Mouse (Mus musculus) MEL (cell line): ENCODE measurements around the gene Aen. TPM values are rescaled to one million over a fixed set of nuclear protein-coding genes. Genes with fewer than 3 reads are reported as not detected.

ENCODE experiments used
- DNase-seq: peaks from one replicate; pipeline ENCODE4 v3.0.0; 2011; ENCODE audit warnings: low read depth, low spot score
- H3K27ac ChIP-seq: 2 replicates; pipeline ENCODE4 v1.5.1; 2012; ENCODE audit warnings: low read depth, mild to moderate bottlenecking, control low read depth, low read length, moderate library complexity; ENCODE audit not compliant: control insufficient read depth
- H3K27me3 ChIP-seq, 2 experiments: fragments of 150-350 bp in 1 of 2; sonication (generic) in 1 of 2; 2 replicates each; pipeline ENCODE4 v1.6.1; 2012; ENCODE audit warnings: low read length in 2 of 2, mild to moderate bottlenecking in 2 of 2, improper control_type of control experiment in 1 of 2, moderate library complexity in 1 of 2; ENCODE audit not compliant: insufficient read depth in 2 of 2, control insufficient read depth in 1 of 2
- H3K36me3 ChIP-seq, 2 experiments: 2 replicates each; pipeline ENCODE4 v1.6.1; 2012 to 2014; ENCODE audit warnings: low read length in 2 of 2, improper control_type of control experiment in 1 of 2, inconsistent platforms in 1 of 2, mild to moderate bottlenecking in 1 of 2; ENCODE audit not compliant: insufficient read depth in 2 of 2, control insufficient read depth in 1 of 2
- H3K4me1 ChIP-seq, 2 experiments: fragments of 150-350 bp in 1 of 2; sonication (generic) in 1 of 2; 2 replicates each; pipeline ENCODE4 v1.6.1; 2012; ENCODE audit warnings: low read length in 2 of 2, improper control_type of control experiment in 1 of 2, mild to moderate bottlenecking in 1 of 2; ENCODE audit not compliant: insufficient read depth in 2 of 2, control insufficient read depth in 1 of 2
- H3K4me3 ChIP-seq, 2 experiments: fragments of 150-350 bp in 1 of 2; sonication (generic) in 1 of 2; 2 replicates each; pipeline ENCODE4 v1.5.1; 2012; ENCODE audit warnings: low read depth in 2 of 2, low read length in 2 of 2, mild to moderate bottlenecking in 2 of 2, moderate library complexity in 2 of 2, control low read depth in 1 of 2, improper control_type of control experiment in 1 of 2; ENCODE audit not compliant: control insufficient read depth in 1 of 2, insufficient read depth in 1 of 2
- H3K79me2 ChIP-seq: 2 replicates; pipeline ENCODE4 v1.6.1; 2012; ENCODE audit warnings: mild to moderate bottlenecking, low read length, moderate library complexity; ENCODE audit not compliant: control insufficient read depth, poor library complexity, insufficient read depth
- H3K9ac ChIP-seq: 2 replicates; pipeline ENCODE4 v1.6.1; 2012; ENCODE audit warnings: low read depth, mild to moderate bottlenecking, control low read depth, low read length, moderate library complexity; ENCODE audit not compliant: control insufficient read depth, poor library complexity, severe bottlenecking
- H3K9me3 ChIP-seq: fragments of 150-350 bp; sonication (generic); replicated peaks from 2 replicates; pipeline ENCODE4 v1.6.1; 2012; ENCODE audit warnings: mild to moderate bottlenecking, low read length, improper control_type of control experiment, moderate library complexity; ENCODE audit not compliant: insufficient read depth
- CHD1 ChIP-seq: IDR thresholded peaks from 2 replicates; pipeline ENCODE4 v1.6.1; 2012; ENCODE audit warnings: low read depth, mild to moderate bottlenecking, inconsistent platforms, low read length, improper control_type of control experiment
- CHD2 ChIP-seq: IDR thresholded peaks from 2 replicates; pipeline ENCODE4 v1.6.1; 2011; ENCODE audit warnings: low read length, improper control_type of control experiment
- ELF1 ChIP-seq: IDR thresholded peaks from 2 replicates; pipeline ENCODE4 v1.6.1; 2014; ENCODE audit warnings: low read depth, mild to moderate bottlenecking, inconsistent platforms, low read length, improper control_type of control experiment, moderate library complexity
- EP300 ChIP-seq, 2 experiments: IDR thresholded peaks; 2 replicates each; pipeline ENCODE4 v1.6.1; 2011; ENCODE audit warnings: improper control_type of control experiment in 2 of 2, low read length in 2 of 2, low read depth in 1 of 2, mild to moderate bottlenecking in 1 of 2
- GATA1 ChIP-seq: IDR thresholded peaks from 2 replicates; pipeline ENCODE4 v1.6.1; 2011; ENCODE audit warnings: low read depth, low read length, improper control_type of control experiment
- MAFK ChIP-seq: IDR thresholded peaks from 2 replicates; pipeline ENCODE4 v1.6.1; 2011; ENCODE audit warnings: low read depth, mild to moderate bottlenecking, low read length, improper control_type of control experiment, borderline replicate concordance
- MAX ChIP-seq: IDR thresholded peaks from 2 replicates; pipeline ENCODE4 v1.6.1; 2011; ENCODE audit warnings: low read length, improper control_type of control experiment
- MXI1 ChIP-seq: IDR thresholded peaks from 2 replicates; pipeline ENCODE4 v1.6.1; 2011; ENCODE audit warnings: mild to moderate bottlenecking, low read depth, low read length, improper control_type of control experiment
- MYC ChIP-seq: IDR thresholded peaks from 2 replicates; pipeline ENCODE4 v1.6.1; 2011; ENCODE audit warnings: low read depth, mild to moderate bottlenecking, low read length, improper control_type of control experiment, moderate library complexity
- NRF1 ChIP-seq: IDR thresholded peaks from 2 replicates; pipeline ENCODE4 v1.6.1; 2014; ENCODE audit warnings: low read depth, mild to moderate bottlenecking, inconsistent platforms, low read length, improper control_type of control experiment, moderate library complexity; ENCODE audit not compliant: poor library complexity, insufficient read depth, severe bottlenecking
- RCOR1 ChIP-seq: IDR thresholded peaks from 2 replicates; pipeline ENCODE4 v1.6.1; 2012; ENCODE audit warnings: low read depth, mild to moderate bottlenecking, inconsistent platforms, low read length, improper control_type of control experiment
- SMC3 ChIP-seq: IDR thresholded peaks from 2 replicates; pipeline ENCODE4 v1.6.1; 2011; ENCODE audit warnings: low read depth, low read length, improper control_type of control experiment
- TAL1 ChIP-seq: IDR thresholded peaks from 2 replicates; pipeline ENCODE4 v1.6.1; 2012; ENCODE audit warnings: mild to moderate bottlenecking, inconsistent platforms, low read length, moderate library complexity, mixed read lengths
- TBP ChIP-seq: IDR thresholded peaks from 2 replicates; pipeline ENCODE4 v1.8.0; 2011; ENCODE audit warnings: low read depth, low read length, improper control_type of control experiment
- TCF12 ChIP-seq: IDR thresholded peaks from 2 replicates; pipeline ENCODE4 v1.6.1; 2014; ENCODE audit warnings: low read depth, mild to moderate bottlenecking, inconsistent platforms, low read length, improper control_type of control experiment, moderate library complexity
- USF1 ChIP-seq: IDR thresholded peaks from 2 replicates; pipeline ENCODE4 v1.6.1; 2014; ENCODE audit warnings: low read depth, mild to moderate bottlenecking, inconsistent platforms, low read length, improper control_type of control experiment, moderate library complexity
- USF2 ChIP-seq, 2 experiments: IDR thresholded peaks; 2 replicates each; pipeline ENCODE4 v1.6.1; 2011 to 2012; ENCODE audit warnings: improper control_type of control experiment in 2 of 2, low read length in 2 of 2, borderline replicate concordance in 1 of 2, inconsistent platforms in 1 of 2, low read depth in 1 of 2, mild to moderate bottlenecking in 1 of 2; ENCODE audit not compliant: insufficient read depth in 1 of 2
- polyA plus RNA-seq, 2 experiments: library from polyadenylated mRNA; stranded (reverse) in 1 of 2; unstranded in 1 of 2; fragments of >175 nt in 1 of 2; fragments of >200 nt in 1 of 2; gene quantifications; 2 replicates each; pipeline versions ENCODE4 v1.2.1 to v1.2.4; 2012; ENCODE audit warnings: low replicate concordance in 2 of 2, low read depth in 1 of 2; ENCODE audit not compliant: insufficient read length in 2 of 2, insufficient read depth in 1 of 2, missing spikeins in 1 of 2
- total RNA-seq: library from RNA; depleted of rRNA; stranded (reverse); fragments of 300-350 nt; gene quantifications from 2 replicates; pipeline ENCODE4 v1.2.3, GENCODE M21; 2012

Aen gene
- total and polyA plus RNA-seq, 3 experiments = 95.9 to 97.7 TPM; not detected in 1

DNA sequence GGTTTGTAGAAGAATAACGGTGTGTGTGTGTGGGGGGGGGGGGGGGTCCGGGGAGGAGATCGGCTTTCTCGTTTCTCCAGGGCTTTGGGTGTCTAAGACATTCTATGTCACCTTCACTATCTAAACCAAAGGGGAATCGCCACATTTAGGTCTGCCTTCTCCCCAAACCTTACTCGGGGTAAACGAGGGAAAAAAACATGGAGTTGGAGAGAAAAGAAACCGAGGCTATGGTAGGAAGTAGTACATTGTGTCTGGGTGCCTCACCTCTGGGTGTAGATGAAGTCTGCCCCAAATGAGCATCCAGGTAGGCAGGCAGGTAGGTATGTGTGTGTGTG lies 12.0 kb upstream of the Aen start:
- DNase-seq = no peak
- Histone ChIP-seq H3K36me3 (no peaks in the 10 kb centered on the region), H3K4me3 (no peak overlapping the region), H3K79me2 (no peaks in the 10 kb centered on the region), H3K27ac (no peak overlapping the region), H3K9ac (no peak overlapping the region), H3K9me3 (no peaks in the 10 kb centered on the region), H3K27me3 (peaks cover 3 to 6% of the 10 kb centered on the region in 2 experiments; a peak in 3 of 4 replicates), H3K4me1 (no peaks in the 10 kb centered on the region)
- no peak for TF ChIP-seq ELF1
- TF ChIP-seq CHD2 = no peak
- no peak for TF ChIP-seq GATA1
- TF ChIP-seq USF1 = no peak
- TF ChIP-seq RCOR1 = no peak
- no peak for TF ChIP-seq NRF1
- no peak for TF ChIP-seq TAL1
- no peak for TF ChIP-seq EP300 (IDR thresholded peaks at IDR 0.05; ENCODE audit: low read depth in 1 of 2, low read length in 2 of 2)
- no peak for TF ChIP-seq MXI1
- no peak for TF ChIP-seq MAFK
- TF ChIP-seq CHD1 = no peak

DNA sequence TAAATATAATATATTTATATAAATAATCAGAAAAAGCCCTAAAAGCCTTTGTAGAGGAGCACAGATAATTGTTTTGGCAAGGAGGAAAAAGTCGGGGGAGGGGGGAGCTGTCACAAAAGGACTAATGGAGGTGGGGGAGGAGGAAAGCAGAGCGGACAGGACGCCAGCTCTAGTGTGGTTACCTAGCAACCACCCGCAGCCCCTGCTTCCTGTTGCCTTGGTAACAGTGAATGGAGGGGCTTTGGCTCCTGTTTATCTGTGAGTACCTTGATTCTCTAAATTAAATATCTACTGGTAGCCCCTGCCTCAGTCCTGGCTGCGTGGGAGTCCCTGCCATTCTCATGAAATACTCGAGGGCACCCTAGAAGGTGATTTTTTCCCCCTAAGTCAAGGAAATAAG lies 11.5 kb upstream of the Aen start:
- Histone ChIP-seq H3K9ac (no peak overlapping the region), H3K27ac (no peak overlapping the region), H3K79me2 (no peaks in the 10 kb centered on the region), H3K27me3 (peaks cover 3 to 6% of the 10 kb centered on the region in 2 experiments; a peak in 3 of 4 replicates), H3K9me3 (no peaks in the 10 kb centered on the region), H3K36me3 (no peaks in the 10 kb centered on the region), H3K4me3 (no peak overlapping the region), H3K4me1 (no peaks in the 10 kb centered on the region)
- TF ChIP-seq USF2 (IDR thresholded peaks at IDR 0.05; ENCODE audit: borderline replicate concordance in 1 of 2, insufficient read depth in 1 of 2, low read depth in 1 of 2, low read length in 2 of 2) (no peak), SMC3 (no peak), MYC (no peak), MAFK (no peak), MAX (no peak), TCF12 (no peak)
- no peak for DNase-seq

DNA sequence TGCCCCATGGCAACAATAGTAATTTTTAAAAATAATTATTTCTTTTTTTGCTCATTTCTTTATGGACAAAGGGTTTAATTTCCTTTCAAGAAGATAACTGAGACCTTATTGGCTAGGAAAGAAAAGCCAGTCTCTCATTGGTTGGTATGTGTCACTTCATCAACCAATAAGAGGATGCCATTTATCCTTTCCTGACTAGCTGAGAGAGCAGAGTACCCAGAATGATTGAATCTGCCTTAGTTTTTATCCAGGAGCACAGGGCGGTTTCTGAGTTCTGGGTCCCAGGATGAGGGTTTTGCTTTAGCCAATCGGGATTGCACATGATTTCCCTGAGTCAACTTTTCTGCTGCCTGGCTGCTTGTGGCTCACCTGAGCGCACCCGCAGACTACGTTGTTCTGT lies 10.2 kb upstream of the Aen start:
- TF ChIP-seq GATA1 = no peak
- no peak for TF ChIP-seq MAX
- no peak for TF ChIP-seq TBP
- no peak for TF ChIP-seq MXI1

More for the DNA sequence above, 10.2 kb upstream of the Aen start:
- Histone ChIP-seq H3K79me2 (no peaks in the 10 kb centered on the region), H3K9ac (no peak overlapping the region), H3K4me3 (no peak overlapping the region), H3K36me3 (no peaks in the 10 kb centered on the region), H3K27me3 (peaks cover under 1 to 3% of the 10 kb centered on the region in 2 experiments; a peak in 3 of 4 replicates), H3K27ac (no peak overlapping the region), H3K9me3 (no peaks in the 10 kb centered on the region), H3K4me1 (no peaks in the 10 kb centered on the region)
- DNase-seq = no peak
